Mouse (Mus musculus): Measurements from ENCODE around the gene Polr2c. TPM values are rescaled to one million over a fixed set of nuclear protein-coding genes. Genes with fewer than 3 reads are reported as not detected.

The Polr2c gene
- polyA plus RNA-seq, 1 experiment, result 55.0 TPM

DNA sequence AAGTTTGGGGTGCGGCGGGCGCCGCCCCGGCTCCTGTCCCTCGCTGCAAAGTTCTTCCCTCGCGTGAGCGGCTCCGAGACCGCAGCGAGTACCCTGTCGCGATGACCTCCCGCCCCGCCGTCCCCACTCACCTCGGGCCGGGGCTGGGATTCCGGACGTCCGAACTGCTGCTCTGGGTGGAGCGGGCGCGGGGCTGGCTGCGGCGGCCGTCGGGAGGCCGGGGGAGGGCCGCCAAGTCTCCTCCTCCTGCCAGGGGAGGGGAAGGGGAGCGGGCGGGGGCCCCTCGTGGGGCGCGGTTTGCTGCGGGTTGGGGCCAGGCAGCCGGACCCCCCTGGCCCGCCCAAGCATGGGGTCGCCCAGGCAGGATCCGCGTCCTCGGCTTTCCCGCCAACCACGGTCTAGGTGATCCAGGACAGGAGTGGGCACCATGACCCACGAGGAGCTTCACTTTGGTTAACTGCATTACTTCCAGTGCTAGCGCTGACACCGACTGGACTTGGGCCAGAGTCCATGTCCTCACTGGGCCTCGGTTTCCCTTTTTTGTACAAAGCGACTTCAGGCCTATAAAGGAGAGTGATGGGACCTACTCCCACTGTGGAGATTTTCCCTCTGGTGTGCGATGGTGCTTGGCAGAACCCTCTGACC, 60.7 kb downstream of the Polr2c start, which contains the start of gene Ccdc102a:
Gene Ccdc102a, minus strand, starts transcription at position 248 of the 645 bp plus-strand sequence.
- peak within 1 kb of the TSS; percentile 81 for H3K27ac ChIP-seq (replicated peaks; ENCODE audit: low read depth, low read length)
- peaks cover 13% of the 10 kb centered on the region for H3K4me1 ChIP-seq (ENCODE audit: control insufficient read depth, insufficient read depth, insufficient read length, low read length)
- peak within 1 kb of the TSS; percentile 81 for H3K4me3 ChIP-seq (ENCODE audit: insufficient read depth, low read depth, low read length)

DNA sequence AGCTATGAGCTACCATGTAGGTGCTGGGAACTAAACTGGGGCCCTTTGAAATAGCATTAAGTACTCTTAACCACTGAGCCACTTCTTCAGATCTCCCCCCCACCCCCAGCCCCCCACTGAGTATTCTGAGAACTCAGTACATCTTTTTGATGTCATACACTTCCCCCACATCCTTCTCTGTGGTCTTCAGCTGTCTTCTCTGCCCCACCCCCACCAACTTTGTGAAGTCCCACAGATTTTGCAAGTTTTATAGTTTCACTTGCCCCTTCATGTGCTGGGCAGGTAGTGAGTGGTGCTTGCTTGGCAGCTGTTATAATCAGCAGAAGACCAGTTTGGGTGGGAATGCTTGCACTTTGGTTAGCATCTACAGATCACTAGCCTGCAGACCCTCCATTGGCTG, 62.0 kb downstream of the Polr2c start:
- Histone ChIP-seq H3K4me1 (ENCODE audit: control insufficient read depth, insufficient read depth, insufficient read length, low read length) (peaks cover 13% of the 10 kb centered on the region), H3K4me3 (ENCODE audit: insufficient read depth, low read depth, low read length) (no peak overlapping the region), H3K27ac (replicated peaks; ENCODE audit: low read depth, low read length) (no peak overlapping the region)

DNA sequence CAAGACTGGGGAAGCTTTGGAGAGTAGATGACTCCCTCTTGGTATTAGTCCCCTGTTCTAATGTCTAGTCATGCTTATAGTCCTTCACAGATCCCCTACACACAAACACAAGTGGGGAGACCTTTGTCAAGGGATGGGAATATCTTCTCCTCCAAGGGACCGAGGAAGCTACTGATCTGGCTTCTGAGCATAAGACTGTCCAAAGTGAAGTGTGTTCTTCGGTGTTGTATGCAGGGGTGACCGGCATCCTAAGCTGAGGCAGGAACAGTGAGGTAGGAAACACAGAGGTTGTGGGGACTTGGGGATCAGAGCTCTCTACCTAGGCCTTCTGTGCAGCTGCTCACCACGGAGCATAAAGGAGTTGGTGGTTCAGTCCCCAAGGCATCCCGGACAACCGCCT, 64.9 kb downstream of the Polr2c start:
- no peak overlapping the region for H3K4me3 ChIP-seq (ENCODE audit: insufficient read depth, low read depth, low read length)
- peaks cover 8% of the 10 kb centered on the region; the same call in 1 of the 2 replicates for H3K4me1 ChIP-seq (ENCODE audit: control insufficient read depth, insufficient read depth, insufficient read length, low read length)
- no peak overlapping the region for H3K27ac ChIP-seq (replicated peaks; ENCODE audit: low read depth, low read length)

- H3K4me1 ChIP-seq (ENCODE audit: control insufficient read depth, insufficient read depth, insufficient read length, low read length), result peaks cover 8% of the 10 kb centered on the region; the same call in 1 of the 2 replicates
- H3K4me3 ChIP-seq (ENCODE audit: insufficient read depth, low read depth, low read length), result no peak overlapping the region
- peak overlapping the region; percentile 29; the same call in 1 of the 2 replicates for H3K27ac ChIP-seq (replicated peaks; ENCODE audit: low read depth, low read length)
Measured at GRCm38 (mm10) chr8:94922602-94923001, 65.4 kb downstream of the Polr2c start.

Other genes starting within 250 kb of the Polr2c start
- 36.3 and 47.8 TPM in 2 replicates for gene Arl2bp, start 190.8 kb upstream of the Polr2c start, polyA plus RNA-seq (2012; ENCODE audit: insufficient read depth, insufficient read length, missing spikeins)
- 1.6 and 1.9 TPM in 2 replicates for gene Pllp, start 161.2 kb upstream of the Polr2c start, polyA plus RNA-seq (2012; ENCODE audit: insufficient read depth, insufficient read length, missing spikeins)
- not detected in 2 replicates for gene Ccl22, start 111.9 kb upstream of the Polr2c start, polyA plus RNA-seq (2012; ENCODE audit: insufficient read depth, insufficient read length, missing spikeins)
- 1.7 and 2.2 TPM in 2 replicates for gene Cx3cl1, start 85.4 kb upstream of the Polr2c start, polyA plus RNA-seq (2012; ENCODE audit: insufficient read depth, insufficient read length, missing spikeins)
- not detected in 2 replicates for gene Ccl17, start 47.0 kb upstream of the Polr2c start, polyA plus RNA-seq (2012; ENCODE audit: insufficient read depth, insufficient read length, missing spikeins)
- gene Coq9, start 19.1 kb upstream of the Polr2c start, polyA plus RNA-seq (2012; ENCODE audit: insufficient read depth, insufficient read length, missing spikeins), result 313 and 387 TPM in 2 replicates
- 61.4 and 80.8 TPM in 2 replicates for gene Ciapin1, start 19.1 kb upstream of the Polr2c start, polyA plus RNA-seq (2012; ENCODE audit: insufficient read depth, insufficient read length, missing spikeins)
- 3.8 and 8.4 TPM in 2 replicates for gene Dok4, start 18.9 kb downstream of the Polr2c start, polyA plus RNA-seq (2012; ENCODE audit: insufficient read depth, insufficient read length, missing spikeins)
- 1.2 and 1.5 TPM in 2 replicates for gene Ccdc102a, start 60.6 kb downstream of the Polr2c start, polyA plus RNA-seq (2012; ENCODE audit: insufficient read depth, insufficient read length, missing spikeins)
- not detected in 2 replicates for gene Adgrg5, start 66.2 kb downstream of the Polr2c start, polyA plus RNA-seq (2012; ENCODE audit: insufficient read depth, insufficient read length, missing spikeins)
- 7.4 and 18.4 TPM in 2 replicates for gene Adgrg1, start 117.3 kb downstream of the Polr2c start, polyA plus RNA-seq (2012; ENCODE audit: insufficient read depth, insufficient read length, missing spikeins)
- gene Adgrg3, start 160.2 kb downstream of the Polr2c start, polyA plus RNA-seq (2012; ENCODE audit: insufficient read depth, insufficient read length, missing spikeins), result not detected in 2 replicates
- not detected in 2 replicates for gene Drc7, start 197.7 kb downstream of the Polr2c start, polyA plus RNA-seq (2012; ENCODE audit: insufficient read depth, insufficient read length, missing spikeins)
- gene Katnb1, start 223.7 kb downstream of the Polr2c start, polyA plus RNA-seq (2012; ENCODE audit: insufficient read depth, insufficient read length, missing spikeins), result 4.7 and 6.2 TPM in 2 replicates